Mouse (Mus musculus): ENCODE data around the gene Smim9.

Smim9 gene

DNA sequence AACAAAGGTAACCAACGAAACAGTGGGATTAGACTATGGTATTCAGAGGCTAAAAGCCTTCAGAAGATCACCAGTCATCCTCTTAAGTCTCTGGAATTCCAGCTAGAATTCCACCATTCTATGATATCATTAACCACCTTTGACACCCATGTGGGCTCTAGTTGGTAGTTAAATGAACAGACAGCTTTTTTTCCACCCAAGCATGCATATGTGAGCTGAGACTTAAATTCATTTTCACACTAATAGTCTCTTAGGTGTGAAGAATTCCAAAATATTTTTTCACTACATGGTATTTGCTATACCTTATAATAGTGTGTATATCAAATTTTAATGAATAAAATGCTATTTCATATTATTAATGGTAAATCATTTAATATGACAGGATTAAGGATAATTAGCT lies at the start of gene Smim9:
Gene Smim9 (minus strand): TSS at position 101 of the 400 bp plus-strand sequence.
- no peak for ATAC-seq (ENCODE audit: low TSS enrichment)

DNA sequence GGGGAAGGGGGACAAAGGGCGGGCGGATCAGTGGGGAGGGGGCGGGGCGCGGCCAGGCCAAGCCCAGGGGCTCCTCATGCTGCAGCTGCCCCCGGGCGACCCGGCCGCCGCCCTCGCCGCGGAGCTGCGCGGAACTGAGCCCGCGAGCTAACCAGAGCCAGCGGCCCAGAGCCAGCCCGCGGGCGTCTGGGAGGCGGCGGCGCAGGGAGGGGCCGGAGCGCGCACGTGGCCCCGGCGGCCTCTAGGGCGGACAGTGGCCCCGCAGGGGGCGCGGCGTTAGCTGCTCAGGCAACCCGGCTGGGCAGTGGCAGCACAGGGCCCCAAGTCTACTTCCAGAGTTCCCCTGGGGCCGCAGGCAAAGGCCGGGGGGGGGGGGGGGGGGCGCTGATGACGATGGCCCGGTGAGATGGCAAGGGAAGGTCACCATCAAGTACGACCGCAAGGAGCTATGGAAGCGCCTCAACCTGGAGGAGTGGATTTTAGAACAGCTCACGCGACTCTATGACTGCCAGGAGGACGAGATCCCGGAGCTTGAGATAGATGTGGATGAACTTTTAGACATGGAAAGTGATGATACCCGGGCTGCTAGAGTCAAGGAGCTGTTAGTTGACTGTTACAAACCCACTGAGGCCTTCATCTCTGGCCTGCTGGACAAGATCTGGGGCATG lies 7.9 kb downstream of the Smim9 start:
- ATAC-seq (ENCODE audit: low TSS enrichment): peak; percentile 67

DNA sequence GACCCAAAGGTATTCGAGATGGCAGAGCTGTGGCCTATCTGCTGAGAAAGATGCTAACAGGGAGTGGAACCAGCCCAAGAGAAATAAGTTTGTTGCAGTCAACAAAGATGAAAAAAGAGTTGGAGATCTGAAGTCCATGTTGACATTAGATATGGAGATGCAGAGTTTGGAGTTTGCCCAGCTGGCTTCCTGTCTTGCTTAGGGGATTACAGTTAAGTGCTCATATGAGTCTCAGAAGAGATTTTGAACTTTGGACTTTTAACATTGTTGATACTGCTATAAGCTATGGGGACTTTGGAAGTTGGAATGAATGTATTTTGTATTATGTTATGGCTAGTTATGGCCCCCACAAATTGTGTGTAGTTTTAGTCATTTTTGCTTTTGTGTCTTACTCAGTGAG lies 11.3 kb downstream of the Smim9 start:
- no peak for ATAC-seq (ENCODE audit: low TSS enrichment)

DNA sequence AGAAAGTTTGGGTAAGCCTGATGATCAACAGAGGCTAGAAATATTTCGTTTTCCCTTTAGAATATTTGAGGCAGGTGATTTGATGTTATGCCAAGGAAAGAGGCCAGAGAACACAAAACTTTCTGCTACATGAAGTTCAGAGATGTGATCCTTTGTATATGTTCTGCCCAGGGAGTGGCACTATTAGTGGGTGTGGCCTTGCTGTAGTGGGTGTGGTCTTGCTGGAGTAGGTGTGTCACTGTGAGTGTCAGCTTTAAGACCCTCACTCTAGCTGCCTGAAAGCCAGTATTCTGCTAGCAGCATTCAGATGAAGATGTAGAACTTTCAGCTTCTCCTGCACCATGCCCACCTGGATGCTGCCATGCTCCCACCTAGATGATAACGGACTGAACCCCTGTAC lies 13.3 kb downstream of the Smim9 start:
- ATAC-seq (ENCODE audit: low TSS enrichment): no peak

DNA sequence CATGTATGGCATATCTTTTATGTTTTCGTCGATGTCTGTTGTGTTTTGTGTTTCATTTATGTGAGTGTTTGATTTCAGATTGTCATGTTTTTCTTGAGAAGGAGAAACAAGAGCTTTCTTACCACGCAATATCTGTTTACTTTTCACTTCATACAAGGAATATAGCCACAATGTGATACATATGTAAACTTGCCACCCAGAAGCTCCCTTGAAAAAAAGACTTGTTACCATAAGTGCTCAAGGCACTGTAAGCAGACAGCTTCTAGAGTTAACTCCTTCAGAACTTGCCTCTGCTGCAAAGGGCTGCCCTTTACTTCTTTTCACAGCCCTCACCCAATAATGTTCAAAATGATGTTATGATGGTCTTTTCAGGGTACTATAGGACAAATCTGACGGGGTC lies 15.2 kb downstream of the Smim9 start:
- no peak for ATAC-seq (ENCODE audit: low TSS enrichment)

DNA sequence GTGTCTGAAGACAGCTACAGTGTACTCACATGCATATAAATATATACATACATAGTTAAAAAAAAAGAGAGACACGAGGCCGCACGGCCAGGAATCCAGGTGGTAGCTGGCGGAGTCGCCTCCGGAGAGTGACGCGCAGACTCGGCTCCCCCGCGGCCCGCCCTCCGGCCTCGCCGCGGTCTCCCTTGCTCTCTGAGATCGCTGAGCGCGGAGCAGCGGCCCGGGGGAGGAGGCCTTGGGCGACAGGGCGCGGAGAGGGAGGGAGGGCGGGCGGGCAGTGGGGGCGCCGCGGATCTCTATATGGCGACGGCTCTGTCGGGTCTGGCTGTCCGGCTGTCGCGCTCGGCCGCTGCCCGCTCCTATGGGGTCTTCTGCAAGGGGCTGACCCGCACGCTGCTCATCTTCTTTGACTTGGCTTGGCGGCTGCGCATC lies 20.4 kb downstream of the Smim9 start:
- ATAC-seq (ENCODE audit: low TSS enrichment): peak; percentile 65

DNA sequence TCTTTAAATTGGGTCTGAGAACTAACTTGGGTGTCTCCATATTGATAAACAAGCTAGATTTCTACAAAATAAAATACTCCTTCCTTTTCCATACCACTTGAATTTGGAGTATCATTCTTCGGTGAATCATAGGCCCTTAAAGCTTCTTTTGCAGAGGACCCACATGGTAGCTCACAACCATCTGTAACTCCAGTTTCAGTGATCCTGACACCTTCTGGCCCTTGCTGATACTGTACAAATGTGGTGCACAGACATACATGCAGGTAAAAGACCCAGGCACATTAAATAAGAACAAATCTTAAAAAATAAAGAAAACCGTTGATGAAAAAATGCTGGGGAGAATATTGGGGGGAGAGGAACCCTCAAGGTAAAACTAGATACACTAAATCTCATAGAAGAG lies 25.4 kb downstream of the Smim9 start:
- no peak for ATAC-seq (ENCODE audit: low TSS enrichment)

DNA sequence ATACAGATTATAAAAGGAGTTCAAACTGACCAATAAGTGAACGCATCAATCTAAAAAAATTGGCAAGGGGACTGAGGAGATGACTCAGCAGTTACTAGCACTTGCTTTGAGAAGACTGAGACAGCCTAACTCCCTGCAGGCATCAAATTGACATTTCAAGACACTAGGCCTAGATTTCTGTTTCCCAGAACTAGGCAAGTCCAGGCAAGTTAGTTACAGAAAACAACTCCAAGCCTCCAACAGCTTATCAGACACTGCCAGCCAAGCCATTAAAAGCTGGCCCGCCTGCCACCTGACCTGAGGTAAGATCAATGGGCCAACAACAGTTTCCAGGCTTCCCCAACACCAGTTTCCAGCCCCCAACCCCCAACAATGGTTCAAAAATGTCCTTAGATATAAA lies 25.8 kb downstream of the Smim9 start:
- no peak for ATAC-seq (ENCODE audit: low TSS enrichment)

DNA sequence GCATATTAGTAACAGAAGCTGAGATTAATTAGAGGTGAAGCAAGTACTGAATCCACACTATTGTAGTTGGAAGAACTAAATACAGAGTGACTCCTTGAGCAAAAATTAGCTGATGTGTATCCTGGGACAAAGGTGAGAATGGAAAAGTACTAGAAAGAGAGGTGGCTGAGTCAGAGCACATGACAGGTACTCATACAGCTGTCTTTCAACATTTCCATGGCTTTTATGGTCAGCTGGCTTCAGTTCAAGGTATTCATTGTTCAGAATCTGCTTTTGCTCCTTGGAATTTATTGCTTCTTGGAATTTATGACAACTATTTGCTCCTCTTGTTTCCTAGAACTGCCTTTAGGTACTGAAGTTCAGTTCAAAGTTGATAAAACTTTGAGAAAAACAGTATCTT lies 26.6 kb downstream of the Smim9 start:
- no peak for ATAC-seq (ENCODE audit: low TSS enrichment)

DNA sequence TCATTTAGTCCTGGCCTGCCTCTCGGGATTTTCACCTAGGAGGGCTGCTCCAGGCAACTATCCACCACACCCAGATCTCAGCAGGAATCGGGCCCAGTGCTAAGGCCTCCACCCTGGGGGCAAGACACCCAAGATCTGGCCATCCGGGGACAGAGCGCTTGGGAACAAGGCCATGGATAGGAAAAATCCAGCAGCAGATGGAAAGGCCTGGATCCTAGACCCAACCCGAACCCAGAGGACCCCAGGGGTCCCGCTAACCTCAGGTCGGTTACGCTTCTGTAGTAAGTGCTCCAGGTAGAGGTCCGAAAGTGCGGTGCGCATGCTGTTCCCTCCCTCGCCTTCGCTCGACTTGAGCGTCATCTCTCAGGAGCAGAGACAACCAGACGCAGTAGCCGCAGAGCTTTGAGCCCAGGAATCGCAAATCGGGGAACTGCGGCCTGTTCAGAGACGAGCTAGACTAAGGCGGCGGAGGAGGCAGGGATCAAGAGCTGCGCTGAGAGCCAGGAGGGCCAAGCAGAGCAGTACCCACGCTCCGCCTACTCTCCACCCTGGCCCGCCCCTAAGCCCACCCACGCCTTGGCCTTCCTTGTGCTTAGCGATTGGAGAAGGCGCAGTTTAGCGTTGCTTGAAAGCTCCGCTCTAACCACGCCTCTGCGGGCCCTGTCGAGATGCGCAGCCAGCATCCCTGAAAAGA lies 33.0 kb downstream of the Smim9 start, which contains the start of gene Mpp1:
Gene Mpp1 (minus strand): TSS at position 550 of the 694 bp plus-strand sequence.
- ATAC-seq (ENCODE audit: low TSS enrichment): peak; percentile 95

DNA sequence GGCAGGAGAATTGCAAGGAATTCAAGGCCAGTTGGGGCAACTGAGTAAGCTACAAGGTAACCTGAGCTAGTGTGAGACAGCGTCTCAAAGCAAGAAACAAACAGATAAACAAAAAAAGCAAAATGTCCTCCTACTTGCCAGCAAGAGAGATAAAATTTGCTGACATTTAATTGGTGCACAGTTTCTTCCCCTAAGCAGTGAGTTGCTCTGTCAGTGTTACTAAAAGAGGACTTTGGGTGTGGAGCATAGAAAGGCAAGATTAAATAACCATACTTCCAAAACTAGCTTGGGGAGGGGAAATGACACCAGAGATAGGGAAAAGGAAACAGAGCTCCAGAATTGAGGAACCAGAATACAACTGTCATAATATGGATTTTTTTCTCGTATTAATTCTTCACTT lies 34.1 kb downstream of the Smim9 start:
- ATAC-seq (ENCODE audit: low TSS enrichment): no peak

DNA sequence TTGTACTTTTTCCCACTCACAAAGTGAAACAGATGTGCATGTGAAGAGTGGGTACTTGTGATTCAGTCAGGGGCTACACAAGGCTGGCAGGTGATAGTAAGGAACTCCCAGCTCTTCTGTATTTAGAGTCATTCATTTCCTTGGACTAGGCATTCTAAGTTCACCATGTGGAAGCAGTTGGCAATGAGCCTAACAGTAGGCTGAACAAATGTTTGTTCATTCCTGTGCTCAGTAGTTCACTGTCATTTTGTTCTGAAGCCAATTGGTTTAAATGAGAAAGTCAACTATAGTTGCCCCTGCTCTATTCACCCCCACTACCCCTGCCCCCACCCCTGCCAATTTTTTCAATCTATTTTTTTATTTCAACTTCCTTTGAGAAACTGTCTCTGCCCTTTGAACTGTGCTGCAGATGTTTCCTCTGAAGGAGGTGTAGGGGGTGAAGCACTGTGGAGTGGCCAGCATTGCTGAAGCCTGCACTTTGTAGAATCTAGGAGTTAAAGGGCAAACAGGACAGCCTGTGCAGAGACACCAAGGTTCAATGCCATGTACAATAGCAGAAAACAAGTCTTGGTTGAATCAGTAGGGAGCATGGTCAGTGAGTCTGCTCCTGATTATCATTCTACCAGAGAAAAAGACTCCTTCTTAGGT lies 35.1 kb downstream of the Smim9 start:
- ATAC-seq (ENCODE audit: low TSS enrichment): no peak

DNA sequence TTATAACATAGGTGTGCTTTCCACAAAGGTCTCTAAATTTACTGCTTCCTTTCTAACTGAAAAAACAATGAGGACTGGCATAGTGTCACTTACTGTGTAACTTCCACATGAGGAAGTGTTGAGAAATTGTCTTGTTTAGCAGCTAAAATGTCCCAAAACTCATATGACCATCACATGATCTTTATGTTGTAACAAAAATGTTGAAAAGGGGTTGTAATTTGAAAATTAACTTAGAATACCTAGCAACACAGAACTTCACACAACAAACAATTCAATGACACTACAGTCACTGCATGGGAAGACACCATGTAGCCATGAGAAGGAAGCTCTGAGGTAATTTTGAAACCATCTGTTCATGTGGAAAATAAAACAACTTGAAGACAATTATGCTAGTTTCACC lies 36.7 kb downstream of the Smim9 start:
- ATAC-seq (ENCODE audit: low TSS enrichment): no peak

DNA sequence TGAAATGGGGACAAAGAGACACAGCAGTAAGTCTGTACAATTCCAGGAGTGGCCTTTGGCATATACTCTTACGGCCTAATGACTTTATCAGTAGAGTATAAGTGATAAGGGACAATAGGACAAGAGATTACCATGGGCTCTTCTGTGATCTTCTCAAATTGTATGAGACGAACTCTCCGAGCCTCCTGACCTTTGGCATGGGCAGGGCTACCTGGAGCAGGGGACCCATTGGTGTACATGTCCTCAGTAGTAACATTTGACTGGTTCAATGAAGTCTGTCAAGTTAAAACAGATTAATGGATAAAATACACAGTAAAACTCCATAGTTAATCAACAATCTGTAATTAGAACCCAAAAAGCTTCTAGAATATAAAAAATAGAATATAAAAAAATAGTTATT lies 38.0 kb downstream of the Smim9 start:
- no peak for ATAC-seq (ENCODE audit: low TSS enrichment)

DNA sequence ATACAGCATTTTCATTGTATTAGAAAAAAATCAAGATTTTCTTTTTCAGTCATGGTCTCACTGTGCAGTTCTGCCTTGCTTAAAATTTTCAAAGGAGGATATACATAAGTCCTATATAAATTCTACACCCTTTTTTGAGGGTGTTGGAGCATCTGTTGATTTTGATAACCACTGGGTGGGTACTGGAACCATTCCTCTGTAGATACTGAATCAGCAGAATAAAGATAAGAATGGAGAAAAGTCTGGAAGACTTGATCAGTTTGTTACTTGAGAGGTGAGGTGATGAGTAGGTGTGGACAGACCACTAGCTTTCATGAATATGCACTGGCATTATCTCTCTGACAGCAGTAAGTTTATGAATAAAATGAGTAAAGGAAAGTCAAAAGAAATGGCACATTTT lies 48.0 kb downstream of the Smim9 start:
- ATAC-seq (ENCODE audit: low TSS enrichment): no peak

DNA sequence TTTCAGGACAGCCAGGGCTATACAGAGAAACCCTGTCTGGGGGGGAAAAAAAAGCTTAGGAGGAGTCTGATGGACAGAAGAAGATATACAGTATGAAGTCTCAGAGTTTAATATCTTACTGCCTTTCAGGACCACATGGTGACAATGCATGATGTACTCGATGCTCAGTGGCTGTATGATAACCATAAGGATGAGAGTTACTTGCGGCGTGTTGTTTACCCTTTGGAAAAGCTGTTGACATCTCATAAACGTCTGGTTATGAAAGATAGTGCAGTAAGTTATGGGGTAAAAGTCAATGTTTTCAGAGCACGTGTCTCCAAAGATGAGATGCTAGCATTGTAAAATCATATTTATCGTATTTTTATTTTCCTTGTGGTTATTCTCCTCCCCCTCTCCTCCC lies 61.3 kb downstream of the Smim9 start:
- no peak for ATAC-seq (ENCODE audit: low TSS enrichment)

DNA sequence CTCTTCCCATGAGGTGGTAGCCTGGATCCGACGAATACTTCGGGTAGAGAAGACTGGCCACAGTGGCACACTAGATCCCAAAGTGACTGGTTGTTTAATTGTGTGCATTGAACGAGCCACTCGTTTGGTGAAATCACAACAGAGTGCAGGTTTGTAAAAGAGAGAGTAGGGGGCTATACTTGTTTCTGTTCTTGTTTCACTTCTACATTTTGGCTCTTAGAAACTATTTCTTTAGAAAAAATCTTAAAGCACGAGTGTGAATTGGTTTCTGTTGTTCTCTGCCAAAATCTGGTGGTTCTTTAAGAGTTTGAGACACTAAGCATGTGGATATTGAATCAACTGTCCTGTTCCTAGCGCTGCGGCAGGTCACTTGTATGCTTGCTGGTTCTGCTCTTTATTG lies 64.8 kb downstream of the Smim9 start:
- ATAC-seq (ENCODE audit: low TSS enrichment): no peak

DNA sequence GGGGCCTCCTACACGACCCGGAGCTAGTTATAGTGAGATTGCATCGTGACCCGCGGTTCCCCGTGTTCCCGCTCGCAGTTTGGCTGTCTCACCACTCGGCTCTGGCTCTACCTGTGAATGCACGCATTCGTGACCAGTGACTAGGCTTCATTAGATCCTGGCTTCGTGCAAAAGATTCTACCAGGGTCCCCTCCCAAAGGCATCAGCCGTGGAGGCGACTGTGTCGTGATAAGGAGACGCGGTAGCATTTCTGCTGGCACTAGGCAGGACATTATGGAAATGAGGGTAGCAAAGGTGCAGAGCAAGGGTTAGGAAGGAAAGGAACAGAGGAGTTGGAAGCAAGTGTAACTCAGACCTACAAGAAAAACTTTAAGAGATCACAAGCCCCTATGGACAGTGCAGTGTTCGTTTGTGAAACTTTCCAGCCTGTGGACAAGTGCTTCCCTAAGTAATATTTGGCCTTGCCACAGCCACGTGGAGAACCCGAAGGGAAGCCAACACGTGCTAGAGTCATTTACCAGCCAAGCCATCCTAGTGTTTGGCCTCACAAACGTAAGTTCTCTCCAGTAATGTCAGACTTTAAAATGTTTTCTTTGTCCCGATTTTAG lies 67.3 kb downstream of the Smim9 start:
- ATAC-seq (ENCODE audit: low TSS enrichment): no peak
